Mouse (Mus musculus): ENCODE measurements at regions not wholly inside any gene's neighbourhood (a gene's known extent, or its start where the extent isn't known, plus 50 kb on each side); places are given as distances from the start of the nearest gene placed in this dataset.

- TF ChIP-seq POLR2A (IDR thresholded peaks at IDR 0.05; ENCODE audit: control insufficient read depth, low read depth, low read length), result no peak
- TF ChIP-seq CTCF (IDR thresholded peaks at IDR 0.05; ENCODE audit: control insufficient read depth, insufficient read depth, insufficient replicate concordance, low read depth, low read length), result no peak
Observed at GRCm38 (mm10) chr1:128712876-128713275, 120.8 kb upstream of the Cxcr4 start.
